Mouse (Mus musculus) hindbrain, embryonic 16.5 days (tissue): ENCODE data around the gene Acer3. TPM values are rescaled to one million over a fixed set of nuclear protein-coding genes. Genes with fewer than 3 reads are reported as not detected.
"Not testable (repeated sequence)": the region's sequence is repeated elsewhere in the genome, so short reads cannot be mapped to it uniquely, and the experiment has no call there.

Source experiments
- ATAC-seq: fragments of 200-750 bp; cut with Nextera tagmentation; 2 replicates; pipeline ENCODE4 v1.8.0; 2017; ENCODE audit warnings: moderate TSS enrichment, moderate library complexity
- H3K27ac ChIP-seq: fragments of 300-500 bp; sonication (generic); 2 replicates; pipeline ENCODE4 v1.5.1; 2014; ENCODE audit warnings: low read depth, mild to moderate bottlenecking, control low read depth, low read length, moderate library complexity
- H3K27me3 ChIP-seq: fragments of 300-500 bp; sonication (generic); replicated peaks from 2 replicates; pipeline ENCODE4 v1.6.1; 2014; ENCODE audit warnings: low read length; ENCODE audit not compliant: control insufficient read depth, insufficient read depth
- H3K36me3 ChIP-seq: fragments of 300-500 bp; sonication (generic); 2 replicates; pipeline ENCODE4 v1.6.1; 2014; ENCODE audit warnings: mild to moderate bottlenecking, low read length, moderate library complexity, mixed read lengths; ENCODE audit not compliant: control insufficient read depth, insufficient read depth
- H3K4me1 ChIP-seq: fragments of 300-500 bp; sonication (generic); 2 replicates; pipeline ENCODE4 v1.6.1; 2014; ENCODE audit warnings: low read depth, low read length; ENCODE audit not compliant: control insufficient read depth, insufficient read depth
- H3K4me2 ChIP-seq: fragments of 300-500 bp; sonication (generic); 2 replicates; pipeline ENCODE4 v1.6.1; 2014; ENCODE audit warnings: mild to moderate bottlenecking, low read length, control low read depth, moderate library complexity
- H3K4me3 ChIP-seq: fragments of 300-500 bp; sonication (generic); 2 replicates; pipeline ENCODE4 v1.5.1; 2014; ENCODE audit warnings: mild to moderate bottlenecking, low read length, control low read depth, moderate library complexity
- H3K9ac ChIP-seq: fragments of 300-500 bp; sonication (generic); 2 replicates; pipeline ENCODE4 v1.6.1; 2014; ENCODE audit warnings: low read depth, mild to moderate bottlenecking, control low read depth, low read length, moderate library complexity
- H3K9me3 ChIP-seq: fragments of 300-500 bp; sonication (generic); 2 replicates; pipeline ENCODE4 v1.6.1; 2014; ENCODE audit warnings: mild to moderate bottlenecking, low read length, moderate library complexity; ENCODE audit not compliant: control insufficient read depth
- WGBS: fragments of 180-500 bp; shearing (Covaris S2); extraction: QIAGEN DNeasy Blood & Tissue Kit; methylation state at CpG from one replicate; pipeline ENCODE4 v1.1.7; 2014; 5-methylcytosine and 5-hydroxymethylcytosine counted together
- polyA plus RNA-seq: library from polyadenylated mRNA; unstranded; fragments of >200 nt; fragmentation: Nextera tagmentation; extraction: Ambion mirVana; gene quantifications from 2 replicates; pipeline ENCODE4 v1.2.1, GENCODE M21; 2015

Acer3 gene
- polyA plus RNA-seq, 1 experiment from 2014 or later, result 29.5 TPM

GRCm38 (mm10) chr7:98310266-98310665 lies 10.7 kb downstream of the Acer3 start:
- no peak overlapping the region for H3K4me2 ChIP-seq
- H3K27me3 ChIP-seq, result no peaks in the 10 kb centered on the region
- no peak overlapping the region for H3K27ac ChIP-seq
- H3K4me3 ChIP-seq, result no peak overlapping the region
- no peaks in the 10 kb centered on the region for H3K36me3 ChIP-seq
- ATAC-seq, result no peak
- H3K9me3 ChIP-seq, result no peaks in the 10 kb centered on the region
- 66% methylated on average over 6 of the region's 6 CpGs for WGBS
- peaks cover 13% of the 10 kb centered on the region for H3K4me1 ChIP-seq
- H3K9ac ChIP-seq, result no peak overlapping the region

GRCm38 (mm10) chr7:98309219-98310030 lies 11.6 kb downstream of the Acer3 start:
- Histone ChIP-seq H3K9me3 (no peaks in the 10 kb centered on the region), H3K27ac (peak overlapping the region; percentile 69), H3K4me2 (peak overlapping the region; percentile 87), H3K36me3 (no peaks in the 10 kb centered on the region), H3K4me1 (peaks cover 13% of the 10 kb centered on the region), H3K9ac (peak overlapping the region; percentile 80), H3K4me3 (peak overlapping the region; percentile 68), H3K27me3 (no peaks in the 10 kb centered on the region)
- ATAC-seq, result peak; percentile 98
- WGBS, result 0% methylated on average over 53 of the region's 53 CpGs

- Histone ChIP-seq H3K9me3 (no peaks in the 10 kb centered on the region), H3K4me2 (peak overlapping the region; percentile 87), H3K9ac (peak overlapping the region; percentile 80), H3K36me3 (no peaks in the 10 kb centered on the region), H3K27me3 (no peaks in the 10 kb centered on the region), H3K4me3 (peak overlapping the region; percentile 68), H3K4me1 (peaks cover 13% of the 10 kb centered on the region), H3K27ac (peak overlapping the region; percentile 69)
- ATAC-seq, result peak; percentile 62
- 0% methylated on average over 31 of the region's 33 CpGs for WGBS
Measured at GRCm38 (mm10) chr7:98308607-98309218, 12.3 kb downstream of the Acer3 start.

GRCm38 (mm10) chr7:98307921-98308606 lies 12.9 kb downstream of the Acer3 start:
- ATAC-seq, result no peak

GRCm38 (mm10) chr7:98307411-98307810 lies 13.6 kb downstream of the Acer3 start:
- Histone ChIP-seq H3K36me3 (no peaks in the 10 kb centered on the region), H3K4me1 (peaks cover 13% of the 10 kb centered on the region), H3K9me3 (no peaks in the 10 kb centered on the region), H3K4me3 (no peak overlapping the region), H3K27ac (no peak overlapping the region), H3K9ac (no peak overlapping the region), H3K27me3 (no peaks in the 10 kb centered on the region), H3K4me2 (peak overlapping the region; percentile 87; the same call in 1 of the 2 replicates)
- WGBS, result 82% methylated on average over 2 of the region's 2 CpGs
- ATAC-seq, result no peak

More at GRCm38 (mm10) chr7:98307921-98308606, 12.9 kb downstream of the Acer3 start:
- Histone ChIP-seq H3K27ac (peak overlapping the region; percentile 69; the same call in 1 of the 2 replicates), H3K36me3 (no peaks in the 10 kb centered on the region), H3K4me2 (peak overlapping the region; percentile 87), H3K4me1 (peaks cover 13% of the 10 kb centered on the region), H3K4me3 (peak overlapping the region; percentile 68), H3K9ac (peak overlapping the region; percentile 80), H3K27me3 (no peaks in the 10 kb centered on the region), H3K9me3 (no peaks in the 10 kb centered on the region)
- 35% methylated on average over 9 of the region's 9 CpGs for WGBS

GRCm38 (mm10) chr7:98292901-98293300 lies 28.1 kb downstream of the Acer3 start:
- no peak overlapping the region for H3K9ac ChIP-seq
- H3K27me3 ChIP-seq, result no peaks in the 10 kb centered on the region
- 100% methylated on average over 1 of the region's 1 CpGs for WGBS
- H3K4me2 ChIP-seq, result no peak overlapping the region
- H3K4me1 ChIP-seq, result no peaks in the 10 kb centered on the region
- H3K36me3 ChIP-seq, result no peaks in the 10 kb centered on the region
- H3K4me3 ChIP-seq, result no peak overlapping the region
- no peak overlapping the region for H3K27ac ChIP-seq
- ATAC-seq, result no peak
- H3K9me3 ChIP-seq, result no peaks in the 10 kb centered on the region

- H3K27me3 ChIP-seq, result no peaks in the 10 kb centered on the region
- no peaks in the 10 kb centered on the region for H3K4me1 ChIP-seq
- 35% methylated on average over 3 of the region's 3 CpGs for WGBS
- no peaks in the 10 kb centered on the region for H3K36me3 ChIP-seq
- H3K9me3 ChIP-seq, result no peaks in the 10 kb centered on the region
- no peak overlapping the region for H3K4me2 ChIP-seq
- no peak overlapping the region for H3K27ac ChIP-seq
- H3K9ac ChIP-seq, result no peak overlapping the region
- ATAC-seq, result no peak
- H3K4me3 ChIP-seq, result no peak overlapping the region
Measured at GRCm38 (mm10) chr7:98289585-98289984, 31.4 kb downstream of the Acer3 start.

GRCm38 (mm10) chr7:98276263-98276662 lies 44.7 kb downstream of the Acer3 start:
- ATAC-seq, result no peak
- H3K9ac ChIP-seq, result no peak overlapping the region
- H3K36me3 ChIP-seq, result no peaks in the 10 kb centered on the region
- H3K4me1 ChIP-seq, result no peaks in the 10 kb centered on the region
- H3K27ac ChIP-seq, result no peak overlapping the region
- H3K4me2 ChIP-seq, result no peak overlapping the region
- H3K4me3 ChIP-seq, result no peak overlapping the region
- no peaks in the 10 kb centered on the region for H3K27me3 ChIP-seq
- H3K9me3 ChIP-seq, result no peaks in the 10 kb centered on the region

- 23% methylated on average over 14 of the region's 15 CpGs for WGBS
- peak overlapping the region; percentile 15; the same call in 1 of the 2 replicates for H3K4me2 ChIP-seq
- H3K9me3 ChIP-seq, H3K27me3 ChIP-seq, H3K36me3 ChIP-seq, H3K4me3 ChIP-seq, ATAC-seq, H3K27ac ChIP-seq, H3K9ac ChIP-seq, H3K4me1 ChIP-seq: not testable (repeated sequence)
Measured at GRCm38 (mm10) chr7:98268166-98268565, 52.8 kb downstream of the Acer3 start.
